Mouse (Mus musculus) embryonic facial prominence, embryonic 15.5 days (tissue): ENCODE measurements at regions not wholly inside any gene's neighbourhood (a gene's known extent, or its start where the extent isn't known, plus 50 kb on each side); places are given as distances from the start of the nearest gene placed in this dataset.

Source experiments
- ATAC-seq: fragments of 200-750 bp; cut with Nextera tagmentation; 2 replicates; pipeline ENCODE4 v1.8.0; 2017; ENCODE audit warnings: low read depth, moderate TSS enrichment; ENCODE audit not compliant: insufficient number of reproducible peaks, low FRiP score, low TSS enrichment
- H3K27ac ChIP-seq: fragments of 300-500 bp; sonication (generic); replicated peaks from 2 replicates; pipeline ENCODE4 v1.5.1; 2015; ENCODE audit warnings: mild to moderate bottlenecking, inconsistent platforms
- H3K27me3 ChIP-seq: fragments of 300-500 bp; sonication (generic); 2 replicates; pipeline ENCODE4 v1.6.1; 2015; ENCODE audit warnings: inconsistent platforms
- H3K36me3 ChIP-seq: fragments of 300-500 bp; sonication (generic); 2 replicates; pipeline ENCODE4 v1.6.1; 2015; ENCODE audit warnings: mild to moderate bottlenecking, inconsistent platforms
- H3K4me1 ChIP-seq: fragments of 300-500 bp; sonication (generic); 2 replicates; pipeline ENCODE4 v1.6.1; 2015; ENCODE audit warnings: inconsistent platforms
- H3K4me2 ChIP-seq: fragments of 300-500 bp; sonication (generic); replicated peaks from 2 replicates; pipeline ENCODE4 v1.6.1; 2015; ENCODE audit warnings: mild to moderate bottlenecking, inconsistent platforms
- H3K4me3 ChIP-seq: fragments of 300-500 bp; sonication (generic); replicated peaks from 2 replicates; pipeline ENCODE4 v1.5.1; 2015; ENCODE audit warnings: mild to moderate bottlenecking, inconsistent platforms
- H3K9ac ChIP-seq: fragments of 300-500 bp; sonication (generic); 2 replicates; pipeline ENCODE4 v1.6.1; 2015; ENCODE audit warnings: inconsistent platforms
- H3K9me3 ChIP-seq: fragments of 300-500 bp; sonication (generic); replicated peaks from 2 replicates; pipeline ENCODE4 v1.6.1; 2016; ENCODE audit warnings: inconsistent platforms
- WGBS: fragments of 180-500 bp; shearing (Covaris S2); methylation state at CpG from one replicate; pipeline ENCODE4 v1.1.7; 2015; 5-methylcytosine and 5-hydroxymethylcytosine counted together

GRCm38 (mm10) chr2:30525295-30525694 lies 51.3 kb upstream of the Ier5l start:
- Histone ChIP-seq H3K27ac (no peak overlapping the region), H3K27me3 (no peaks in the 10 kb centered on the region), H3K9ac (no peak overlapping the region), H3K4me1 (peaks cover 12% of the 10 kb centered on the region), H3K4me2 (no peak overlapping the region), H3K9me3 (no peaks in the 10 kb centered on the region), H3K4me3 (no peak overlapping the region), H3K36me3 (no peaks in the 10 kb centered on the region)
- no peak for ATAC-seq
- WGBS = 14% methylated on average over 9 of the region's 9 CpGs

GRCm38 (mm10) chr2:30525831-30526230 lies 51.8 kb upstream of the Ier5l start:
- Histone ChIP-seq H3K27ac (no peak overlapping the region), H3K27me3 (no peaks in the 10 kb centered on the region), H3K36me3 (no peaks in the 10 kb centered on the region), H3K9ac (no peak overlapping the region), H3K4me1 (peaks cover 12% of the 10 kb centered on the region), H3K9me3 (no peaks in the 10 kb centered on the region), H3K4me3 (no peak overlapping the region), H3K4me2 (no peak overlapping the region)
- WGBS = 45% methylated on average over 3 of the region's 3 CpGs
- no peak for ATAC-seq

- Histone ChIP-seq H3K4me2 (no peak overlapping the region), H3K9me3 (no peaks in the 10 kb centered on the region), H3K9ac (no peak overlapping the region), H3K36me3 (no peaks in the 10 kb centered on the region), H3K27me3 (no peaks in the 10 kb centered on the region), H3K27ac (no peak overlapping the region), H3K4me3 (no peak overlapping the region), H3K4me1 (peaks cover 12% of the 10 kb centered on the region)
- 26% methylated on average over 4 of the region's 4 CpGs for WGBS
- ATAC-seq = no peak
These were observed 53.5 kb upstream of the Ier5l start for GRCm38 (mm10) chr2:30527495-30527894.

GRCm38 (mm10) chr2:30532948-30533347 lies 58.9 kb upstream of the Ier5l start:
- no peak overlapping the region for H3K9ac ChIP-seq
- no peak overlapping the region for H3K27ac ChIP-seq
- no peak for ATAC-seq
- no peaks in the 10 kb centered on the region for H3K9me3 ChIP-seq
- H3K4me3 ChIP-seq = no peak overlapping the region
- no peaks in the 10 kb centered on the region for H3K36me3 ChIP-seq
- no peaks in the 10 kb centered on the region for H3K27me3 ChIP-seq
- no peaks in the 10 kb centered on the region for H3K4me1 ChIP-seq
- no peak overlapping the region for H3K4me2 ChIP-seq

- Histone ChIP-seq H3K9me3 (no peaks in the 10 kb centered on the region), H3K4me2 (no peak overlapping the region), H3K4me1 (no peaks in the 10 kb centered on the region), H3K4me3 (no peak overlapping the region), H3K27me3 (no peaks in the 10 kb centered on the region), H3K9ac (no peak overlapping the region), H3K27ac (no peak overlapping the region), H3K36me3 (no peaks in the 10 kb centered on the region)
- WGBS = 87% methylated on average over 6 of the region's 6 CpGs
- no peak for ATAC-seq
These were observed 59.3 kb upstream of the Ier5l start for GRCm38 (mm10) chr2:30533367-30533766.

GRCm38 (mm10) chr2:30534485-30534884 lies 60.4 kb upstream of the Cstad start:
- Histone ChIP-seq H3K4me3 (no peak overlapping the region), H3K4me1 (no peaks in the 10 kb centered on the region), H3K27me3 (no peaks in the 10 kb centered on the region), H3K36me3 (no peaks in the 10 kb centered on the region), H3K27ac (no peak overlapping the region), H3K9me3 (no peaks in the 10 kb centered on the region), H3K4me2 (no peak overlapping the region), H3K9ac (no peak overlapping the region)
- 58% methylated on average over 10 of the region's 10 CpGs for WGBS
- ATAC-seq = peak; percentile 15; the same call in 1 of the 2 replicates

GRCm38 (mm10) chr2:30539305-30539704 lies 55.5 kb upstream of the Cstad start:
- no peak for ATAC-seq
- no peak overlapping the region for H3K4me3 ChIP-seq
- H3K27ac ChIP-seq = no peak overlapping the region
- no peaks in the 10 kb centered on the region for H3K36me3 ChIP-seq
- WGBS = 87% methylated on average over 1 of the region's 1 CpGs
- peaks cover 4% of the 10 kb centered on the region for H3K4me1 ChIP-seq
- no peak overlapping the region for H3K9ac ChIP-seq
- H3K4me2 ChIP-seq = no peak overlapping the region
- no peaks in the 10 kb centered on the region for H3K9me3 ChIP-seq
- no peaks in the 10 kb centered on the region for H3K27me3 ChIP-seq

GRCm38 (mm10) chr2:30541541-30541940 lies 53.3 kb upstream of the Cstad start:
- Histone ChIP-seq H3K27ac (no peak overlapping the region), H3K4me2 (no peak overlapping the region), H3K27me3 (no peaks in the 10 kb centered on the region), H3K4me3 (no peak overlapping the region), H3K9ac (no peak overlapping the region), H3K4me1 (peaks cover 23% of the 10 kb centered on the region), H3K36me3 (no peaks in the 10 kb centered on the region), H3K9me3 (no peaks in the 10 kb centered on the region)
- 44% methylated on average over 4 of the region's 4 CpGs for WGBS
- ATAC-seq = no peak

- 2% methylated on average over 35 of the region's 35 CpGs for WGBS
- Histone ChIP-seq H3K36me3 (no peaks in the 10 kb centered on the region), H3K27me3 (no peaks in the 10 kb centered on the region), H3K9ac (no peak overlapping the region; the same call in 1 of the 2 replicates), H3K4me3 (peak overlapping the region; percentile 28), H3K27ac (no peak overlapping the region; the same call in 1 of the 2 replicates), H3K9me3 (no peaks in the 10 kb centered on the region), H3K4me2 (peak overlapping the region; percentile 57), H3K4me1 (peaks cover 29% of the 10 kb centered on the region)
- peak; percentile 88 for ATAC-seq
These were observed 49.9 kb upstream of the Cstad start for GRCm38 (mm10) chr2:30544782-30545435.
